Mouse (Mus musculus) ovary, postnatal 36 days (tissue): ENCODE data around the gene Cpe.

ENCODE experiments used
- DNase-seq: peaks from one replicate; pipeline ENCODE4 v3.0.0; 2022; ENCODE audit warnings: low spot score, mixed read lengths

Gene Cpe

DNA sequence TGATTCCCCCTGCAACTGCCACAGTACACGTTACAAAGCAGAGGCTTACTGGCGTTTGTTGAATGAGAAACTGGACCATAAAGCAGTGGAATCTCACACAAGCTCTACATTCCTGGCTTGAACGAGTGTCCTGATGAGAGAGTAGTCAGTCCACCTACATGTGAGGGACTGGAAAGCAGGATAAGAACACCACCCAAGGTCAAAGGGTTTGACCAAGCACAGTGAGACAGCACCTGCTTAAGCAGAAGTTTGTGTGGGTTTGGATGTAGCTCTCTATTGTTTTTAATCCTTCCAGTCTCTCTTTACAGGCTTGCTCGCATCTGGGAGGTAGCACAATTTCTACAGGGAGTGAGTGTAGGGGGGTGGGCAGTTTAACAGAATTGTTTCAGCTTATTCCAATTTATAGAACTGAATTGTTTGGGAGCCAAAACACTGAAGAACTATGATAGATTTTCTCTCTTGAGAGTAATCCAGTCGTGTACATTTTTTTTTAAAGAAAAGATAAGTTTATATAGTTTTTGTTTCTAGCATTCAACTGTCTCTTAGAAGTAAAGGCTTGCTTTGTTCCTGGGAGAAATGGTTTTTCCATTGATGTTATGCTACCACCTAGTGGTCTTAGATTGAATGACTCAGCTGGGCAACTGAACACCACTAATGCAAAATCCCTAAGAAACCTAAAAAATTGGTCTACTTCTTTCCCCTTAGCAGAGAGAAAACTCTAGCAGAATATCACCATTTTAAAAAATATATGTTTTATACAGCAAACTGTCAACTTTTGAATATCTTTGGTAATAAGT, 144.6 kb downstream of the Cpe start:
- no peak for DNase-seq

GRCm38 (mm10) chr8:64543441-64543840, 149.4 kb downstream of the Cpe start:
- DNase-seq = no peak
